Mouse (Mus musculus) splenic B cell, adult 2 months (primary cell): ENCODE measurements around the gene Pxmp4.

Source experiments
- DNase-seq: peaks from one replicate; pipeline ENCODE4 v3.0.0-alpha.2; 2011; ENCODE audit warnings: low read depth, low spot score
- H3K27me3 ChIP-seq: 2 replicates; pipeline ENCODE4 v1.6.1; 2012; ENCODE audit warnings: mild to moderate bottlenecking, low read length, moderate library complexity, mixed read lengths; ENCODE audit not compliant: control insufficient read depth, poor library complexity, insufficient read depth, severe bottlenecking
- H3K36me3 ChIP-seq: 2 replicates; pipeline ENCODE4 v1.6.1; 2012; ENCODE audit warnings: mild to moderate bottlenecking, low read length, moderate library complexity, mixed read lengths; ENCODE audit not compliant: control insufficient read depth, poor library complexity, insufficient read depth, severe bottlenecking

Gene Pxmp4

DNA sequence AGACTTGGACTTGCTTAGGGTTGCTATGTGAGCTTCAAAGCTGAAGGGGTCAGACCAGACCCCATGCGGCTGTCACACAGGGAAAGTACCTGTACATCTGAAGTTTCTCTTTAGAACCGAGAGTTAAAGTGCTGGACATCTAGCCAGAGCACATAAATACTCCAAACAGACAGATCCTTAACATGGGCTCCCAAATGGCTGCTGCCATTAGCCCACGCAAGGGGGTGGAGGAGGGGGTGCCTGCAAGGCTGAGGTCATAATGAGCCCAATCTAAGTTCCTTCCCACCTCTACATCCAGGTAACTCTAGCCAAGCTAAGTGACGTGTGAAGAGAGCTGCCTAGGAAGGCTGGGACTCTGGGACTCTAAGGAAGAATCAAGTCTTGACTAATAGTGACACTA lies 52.0 kb downstream of the Pxmp4 start, which contains the start of gene Actl10:
Gene Actl10, plus strand, starts transcription at position 301 of the 400 bp plus-strand sequence.
- DNase-seq = no peak

GRCm38 (mm10) chr2:154550937-154551336 lies 52.6 kb downstream of the Pxmp4 start:
- no peak for DNase-seq
- Histone ChIP-seq H3K36me3 (no peaks in the 10 kb centered on the region), H3K27me3 (no peaks in the 10 kb centered on the region)

More for the DNA sequence above, 52.0 kb downstream of the Pxmp4 start, which contains the start of gene Actl10:
- no peaks in the 10 kb centered on the region for H3K36me3 ChIP-seq
- no peaks in the 10 kb centered on the region for H3K27me3 ChIP-seq

DNA sequence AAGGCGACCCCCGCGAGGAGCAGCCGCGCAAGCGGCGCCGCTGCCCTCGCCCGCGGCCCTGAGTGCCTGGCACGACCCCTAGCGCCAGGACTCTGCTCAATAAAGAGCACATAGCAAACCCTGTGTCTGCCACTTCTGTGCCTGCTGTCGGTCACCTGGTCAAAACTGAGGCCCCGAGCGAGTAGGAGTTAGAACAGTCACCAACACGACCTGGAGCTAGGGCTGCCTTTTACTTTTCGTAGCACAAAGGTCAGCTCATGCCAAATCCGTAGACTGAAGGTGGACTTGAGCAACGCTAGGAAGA lies 53.7 kb downstream of the Pxmp4 start:
- no peaks in the 10 kb centered on the region for H3K27me3 ChIP-seq
- no peak for DNase-seq
- H3K36me3 ChIP-seq = no peaks in the 10 kb centered on the region

- H3K27me3 ChIP-seq = no peaks in the 10 kb centered on the region
- DNase-seq = peak; percentile 65
- no peaks in the 10 kb centered on the region for H3K36me3 ChIP-seq
These were observed 54.2 kb downstream of the Pxmp4 start for GRCm38 (mm10) chr2:154549127-154549885.

DNA sequence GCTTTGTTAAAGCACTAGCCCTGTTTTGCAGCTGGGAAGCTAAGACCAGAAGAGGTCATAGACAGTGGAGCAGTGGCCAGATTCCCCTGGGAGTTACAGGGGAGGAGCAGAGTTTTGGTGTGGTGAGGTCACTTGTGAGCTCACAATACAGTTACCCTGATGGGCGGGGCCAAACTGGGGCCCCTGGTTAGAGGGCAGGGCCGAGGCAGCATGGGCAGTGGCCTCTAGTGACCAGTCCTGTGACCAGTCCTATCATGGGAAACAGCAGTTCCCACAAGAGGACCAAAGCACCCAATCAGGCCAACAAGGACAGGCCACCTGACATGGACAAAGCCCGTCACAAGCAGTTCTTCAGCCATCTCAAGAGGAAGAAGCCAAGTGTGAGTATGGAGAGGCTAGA lies 54.8 kb downstream of the Pxmp4 start:
- DNase-seq = peak; percentile 51
- H3K27me3 ChIP-seq = no peaks in the 10 kb centered on the region
- H3K36me3 ChIP-seq = no peaks in the 10 kb centered on the region

DNA sequence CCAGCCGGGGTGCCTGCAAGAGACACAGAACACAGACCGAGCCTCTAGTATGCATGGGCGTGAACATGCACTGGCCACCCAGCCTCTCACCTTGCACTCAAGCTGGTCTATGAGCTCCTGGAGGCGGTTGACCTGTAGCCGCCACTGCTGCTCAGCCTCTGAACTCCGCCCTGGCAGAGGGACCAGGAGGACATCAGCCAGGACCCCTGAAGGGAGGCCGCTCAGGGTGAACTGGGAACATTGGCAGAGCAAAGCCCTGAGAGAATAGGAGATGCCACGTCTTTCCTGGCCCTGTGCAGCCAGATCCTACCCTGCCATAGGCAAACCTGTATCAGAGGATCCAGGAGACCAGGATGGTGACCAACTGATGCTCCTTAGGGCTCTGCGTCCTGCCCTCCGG lies 56.8 kb downstream of the Pxmp4 start, which contains the start of gene 1700003F12Rik:
Gene 1700003F12Rik, plus strand, starts transcription at position 375 of the 400 bp plus-strand sequence.
- no peaks in the 10 kb centered on the region for H3K27me3 ChIP-seq
- DNase-seq = no peak
- H3K36me3 ChIP-seq = no peaks in the 10 kb centered on the region

GRCm38 (mm10) chr2:154543567-154544347 lies 59.8 kb downstream of the Pxmp4 start:
- no peak for DNase-seq

DNA sequence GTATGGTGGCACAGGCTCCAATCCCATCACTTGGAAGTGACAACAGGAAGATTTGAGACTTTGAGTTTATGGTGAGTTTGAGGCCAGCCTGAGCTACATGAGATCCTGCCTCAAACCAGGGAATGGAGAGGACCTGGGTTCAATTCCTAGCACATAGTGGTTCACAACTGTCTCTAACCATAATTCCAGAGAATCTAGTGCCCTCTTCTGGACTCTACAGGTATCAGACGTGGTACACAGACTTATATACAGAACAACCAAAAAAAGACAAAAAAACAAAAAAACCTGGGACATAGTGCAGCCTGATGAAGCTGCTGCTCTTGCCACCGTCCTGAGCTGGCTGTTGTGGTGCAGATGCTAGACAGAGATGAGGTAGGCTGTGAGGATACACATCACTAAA lies 61.9 kb downstream of the Pxmp4 start:
- DNase-seq = no peak
- no peaks in the 10 kb centered on the region for H3K27me3 ChIP-seq
- 0 out of 2 replicates have a peak, but pooled peaks cover under 1% of the 10 kb centered on the region for H3K36me3 ChIP-seq

More at GRCm38 (mm10) chr2:154543567-154544347, 59.8 kb downstream of the Pxmp4 start:
- no peaks in the 10 kb centered on the region for H3K36me3 ChIP-seq
- no peaks in the 10 kb centered on the region for H3K27me3 ChIP-seq

- DNase-seq = peak; percentile 59
- no peaks in the 10 kb centered on the region for H3K27me3 ChIP-seq
These were observed 63.8 kb downstream of the Pxmp4 start for GRCm38 (mm10) chr2:154539720-154540119.

DNA sequence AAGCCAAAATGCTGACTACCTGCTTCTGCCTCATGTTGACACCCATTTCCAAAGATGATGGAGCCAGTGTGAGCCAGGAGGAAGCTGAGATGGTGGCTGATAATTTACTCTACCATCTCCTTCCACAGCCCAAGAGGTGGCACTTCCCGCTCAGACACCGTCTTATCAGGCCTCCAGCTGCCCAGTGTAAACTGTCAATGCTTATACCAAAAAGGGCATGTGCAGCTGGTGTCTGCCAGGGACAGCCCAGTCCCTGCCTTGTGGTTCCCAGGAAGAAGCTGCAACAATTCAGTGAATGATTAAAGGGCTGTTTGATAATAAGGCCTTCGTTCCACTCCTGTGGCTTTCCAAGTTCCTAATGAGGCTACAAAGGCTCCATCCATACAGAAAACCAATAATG lies 64.8 kb downstream of the Pxmp4 start:
- Histone ChIP-seq H3K27me3 (no peaks in the 10 kb centered on the region), H3K36me3 (peaks cover 2% of the 10 kb centered on the region; the same call in 1 of the 2 replicates)
- DNase-seq = no peak

More at GRCm38 (mm10) chr2:154539720-154540119, 63.8 kb downstream of the Pxmp4 start:
- H3K36me3 ChIP-seq = 0 out of 2 replicates have a peak, but pooled peaks cover 2% of the 10 kb centered on the region

DNA sequence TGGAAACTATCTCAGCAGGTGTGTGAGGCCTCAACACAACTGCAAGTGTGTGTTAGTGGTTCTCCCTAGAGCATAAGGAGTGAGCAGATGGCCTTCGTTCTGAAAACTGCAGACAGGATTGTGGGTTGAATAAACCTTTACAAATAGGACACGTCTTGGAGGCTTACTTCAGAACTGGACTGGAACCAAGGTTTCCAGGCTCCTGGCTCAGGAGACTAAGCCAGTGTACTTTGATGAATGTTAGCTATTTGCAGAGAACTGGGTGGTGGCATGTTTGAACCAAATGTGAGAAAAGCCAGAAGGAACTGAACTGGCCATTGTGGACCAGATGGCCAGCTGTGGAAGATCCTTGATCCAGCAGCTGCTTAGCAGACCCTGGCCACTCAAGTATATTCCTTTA lies 65.2 kb downstream of the Pxmp4 start:
- Histone ChIP-seq H3K36me3 (peaks cover 2% of the 10 kb centered on the region; the same call in 1 of the 2 replicates), H3K27me3 (no peaks in the 10 kb centered on the region)
- no peak for DNase-seq
